Mouse (Mus musculus) urinary bladder, postnatal 10 days (tissue): ENCODE results near the gene Pramef25.
"Not testable (repeated sequence)": the region's sequence is repeated elsewhere in the genome, so short reads cannot be mapped to it uniquely, and the experiment has no call there.

ENCODE experiments used
- DNase-seq: peaks from one replicate; pipeline ENCODE4 v3.0.0; 2022; ENCODE audit warnings: low spot score

Pramef25 gene

DNA sequence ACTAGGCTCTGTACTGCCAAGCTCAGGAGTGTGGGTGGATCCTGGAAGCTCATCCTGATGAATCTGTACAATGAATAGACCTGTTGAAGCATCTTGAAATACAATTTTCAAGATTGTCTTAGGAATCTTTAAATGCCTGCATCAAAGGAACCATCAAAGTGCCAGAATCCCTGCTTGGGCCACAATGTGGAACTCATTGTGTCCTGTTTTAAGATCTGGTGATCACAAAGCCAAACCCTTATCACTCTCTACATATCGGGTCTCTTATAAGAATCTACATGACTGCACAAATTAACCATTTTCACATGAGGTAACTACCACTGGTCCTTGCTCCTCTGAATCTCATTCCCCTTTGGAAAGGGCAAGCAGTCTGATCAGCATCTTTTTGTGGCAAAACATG is at the start of gene Pramef25:
TSS of gene Pramef25 (minus strand) at position 101 of the 400 bp plus-strand sequence.
- not testable (repeated sequence) for DNase-seq

DNA sequence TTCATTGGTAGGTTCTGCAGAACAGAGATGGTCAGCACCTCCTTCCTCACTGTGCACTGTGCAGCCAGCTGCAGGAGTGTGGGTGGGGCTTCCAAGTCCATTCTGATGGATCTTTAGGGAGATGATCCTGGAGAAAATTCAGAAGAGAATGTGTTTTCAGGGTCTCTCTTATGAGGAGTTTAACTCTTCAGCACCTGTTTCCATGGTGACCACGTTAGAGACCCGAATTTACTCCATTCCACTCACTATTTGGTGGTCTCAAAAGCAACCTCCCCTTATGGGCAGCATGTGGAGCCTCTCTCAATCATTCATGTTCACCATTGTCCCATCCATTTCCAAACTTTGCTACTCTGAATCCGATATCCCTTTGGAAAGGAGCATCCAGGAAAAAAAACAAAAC is 43.5 kb upstream of the Pramef25 start, which contains the start of gene Pramef17:
TSS of gene Pramef17 (minus strand) at position 101 of the 400 bp plus-strand sequence.
- not testable (repeated sequence) for DNase-seq

DNA sequence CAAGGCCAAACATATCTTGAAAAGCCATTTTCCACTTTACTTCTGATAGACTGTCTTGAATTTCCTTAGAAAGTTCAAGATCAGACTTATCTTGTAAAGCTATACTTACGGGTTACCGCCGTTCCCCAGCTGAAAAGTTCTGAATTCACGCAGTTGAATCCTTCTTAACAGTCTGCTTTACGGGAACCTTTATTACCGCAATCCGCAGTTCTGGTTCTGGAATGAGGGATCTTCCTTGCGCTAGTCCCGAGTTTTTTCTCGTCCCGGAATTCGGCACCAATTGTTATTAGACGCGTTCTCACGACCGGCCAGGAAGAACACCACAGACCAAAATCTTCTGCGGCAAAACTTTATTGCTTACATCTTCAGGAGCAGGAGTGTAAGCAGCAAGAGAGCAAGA is 37.3 kb upstream of the Pramef25 start:
- DNase-seq: peak; percentile 71

DNA sequence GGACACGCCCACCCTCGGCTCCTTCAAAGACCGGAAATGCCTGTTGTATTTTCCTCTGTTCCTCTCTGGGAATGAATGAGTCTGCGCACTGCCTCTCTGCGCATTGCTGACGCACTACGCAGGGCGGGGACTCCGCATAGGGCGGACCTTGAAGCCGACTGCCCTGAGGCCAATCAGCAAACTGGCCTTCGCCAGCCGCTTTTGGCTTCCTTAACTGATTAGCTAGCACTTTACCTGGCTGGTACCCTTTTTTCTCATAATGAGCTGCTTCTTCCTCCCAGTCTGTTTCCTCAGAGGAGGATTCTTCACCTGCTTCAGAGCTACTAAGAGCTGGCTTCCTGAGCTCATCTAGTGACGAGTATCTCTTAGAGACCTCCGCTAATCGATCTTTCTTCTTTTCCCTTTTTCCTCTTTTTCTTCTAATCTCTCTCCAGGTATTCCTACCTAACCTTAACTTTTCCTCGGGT is 36.7 kb upstream of the Pramef25 start:
- peak; percentile 10 for DNase-seq

DNA sequence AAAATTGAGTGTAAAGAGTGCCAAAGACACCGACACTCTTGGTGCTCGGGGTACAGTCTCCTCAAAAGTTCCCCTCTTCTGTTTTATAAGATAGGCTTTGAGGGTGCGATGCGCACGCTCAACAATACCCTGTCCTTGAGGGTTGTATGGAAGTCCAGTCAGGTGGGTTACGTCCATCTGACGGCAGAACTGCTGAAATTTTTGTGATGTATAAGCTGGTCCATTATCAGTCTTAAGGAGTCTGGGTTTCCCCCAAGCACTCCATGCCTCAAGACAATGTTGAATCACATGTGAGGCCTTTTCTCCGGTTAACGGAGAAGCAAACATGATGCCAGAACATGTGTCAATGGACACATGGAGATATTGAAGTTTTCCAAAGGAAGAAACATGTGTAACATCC is 34.9 kb upstream of the Pramef25 start:
- peak; percentile 11 for DNase-seq

DNA sequence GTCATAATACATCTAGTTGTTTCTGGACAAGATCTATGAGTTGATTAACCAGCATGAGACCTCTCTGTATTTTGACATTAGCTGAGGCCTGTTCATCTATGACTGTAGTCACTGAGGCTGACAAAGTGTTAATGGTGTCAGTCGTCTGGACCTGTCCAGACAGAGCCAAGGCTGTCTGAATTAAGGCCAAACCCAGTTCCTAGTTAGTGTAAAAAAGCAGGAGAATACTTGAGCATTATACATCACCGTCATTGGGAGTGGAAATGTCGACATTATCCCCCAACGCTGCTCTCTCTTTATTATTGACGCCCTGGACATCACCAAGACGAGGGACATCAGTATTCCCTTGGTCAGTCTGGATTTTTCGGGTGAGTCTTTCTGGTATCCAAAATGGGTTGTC is 34.3 kb upstream of the Pramef25 start:
- not testable (repeated sequence) for DNase-seq

DNA sequence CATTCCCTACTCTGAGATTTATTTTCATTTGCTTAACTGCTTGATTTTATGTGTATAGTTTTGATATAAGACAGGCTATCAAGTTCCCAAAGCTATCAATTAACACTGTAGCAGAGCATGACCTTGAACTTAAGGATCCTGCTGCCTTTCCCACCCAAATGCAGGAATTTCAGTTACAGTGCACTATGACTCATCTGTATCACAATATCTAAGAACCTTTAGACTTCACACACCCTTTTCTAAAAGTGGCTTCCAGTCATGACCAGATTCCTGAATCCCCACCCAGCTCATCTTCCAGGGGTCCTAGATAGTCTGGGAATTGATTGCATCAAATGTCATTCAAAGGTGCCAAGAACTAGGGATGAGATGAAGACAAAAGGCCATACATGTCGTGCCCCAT is 32.6 kb upstream of the Pramef25 start:
- DNase-seq: not testable (repeated sequence)

DNA sequence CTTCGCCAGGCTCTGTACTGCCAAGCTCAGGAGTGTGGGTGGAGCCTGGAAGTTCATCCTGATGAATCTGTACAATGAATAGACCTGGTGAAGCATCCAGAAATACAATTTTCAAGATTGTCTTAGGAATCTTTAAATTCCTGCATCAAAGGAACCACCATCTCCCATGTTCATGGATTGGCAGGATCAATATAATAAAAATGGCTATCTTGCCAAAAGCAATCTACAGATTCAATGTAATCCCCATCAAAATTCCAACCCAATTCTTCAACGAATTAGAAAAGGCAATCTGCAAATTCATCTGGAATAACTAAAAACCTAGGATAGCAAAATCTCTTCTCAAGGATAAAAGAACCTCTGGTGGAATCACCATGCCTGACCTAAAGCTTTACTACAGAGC is 16.0 kb upstream of the Pramef25 start, which contains the start of gene Gm13101:
TSS of gene Gm13101 (minus strand) at position 101 of the 400 bp plus-strand sequence.
- not testable (repeated sequence) for DNase-seq

DNA sequence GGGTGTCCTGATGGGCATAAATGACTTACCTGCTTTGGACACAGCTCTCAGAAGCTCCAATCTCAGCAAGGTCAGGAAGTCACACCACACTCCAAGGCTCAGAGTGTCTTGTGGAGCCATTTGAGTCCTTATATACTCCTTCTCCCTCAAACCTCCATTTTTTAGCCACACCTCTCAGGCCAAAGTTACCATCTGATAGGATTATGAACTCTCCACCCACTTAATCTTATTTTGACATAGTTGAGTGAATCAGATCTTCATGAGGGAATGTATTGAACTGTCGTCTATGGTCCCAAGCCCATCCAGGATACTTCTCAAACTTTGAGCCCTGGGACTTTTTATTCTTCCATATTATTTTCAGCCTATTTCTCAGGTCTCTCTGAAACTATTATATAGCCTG is 50.5 kb downstream of the Pramef25 start, which contains the start of gene Pramef6:
TSS of gene Pramef6 (minus strand) at position 101 of the 400 bp plus-strand sequence.
- not testable (repeated sequence) for DNase-seq
